In genomic region chr1:90927308-90927707, GRCm38 (mm10) we compare ENCODE assay signal across 13 mouse cellular contexts. TPM values are rescaled to one million over a fixed set of nuclear protein-coding genes. Genes with fewer than 3 reads are reported as not detected.
DNase-seq lines count a peak whose midpoint lies in the region; ATAC-seq and TF ChIP-seq lines count a peak whose summit lies in the region.
"Had no signal": no experiment of that assay in that cellular context is flagged by ENCODE, and none has a peak within 500 bp of the region (broad histone marks: within the 10 kb centered on the region; RNA-seq: fewer than 3 reads in every experiment).

No protein-coding gene starts in this region.

- no peak overlapping the region for H3K4me3 ChIP-seq in hindbrain, postnatal 0 days (ENCODE audit: low read length)
- H3K4me3 ChIP-seq in hindbrain, embryonic 12.5 days, result no peak overlapping the region
- no peak overlapping the region for H3K4me3 ChIP-seq in heart, embryonic 16.5 days (ENCODE audit: low read length)
- H3K4me3 ChIP-seq in stomach, embryonic 14.5 days (ENCODE audit: low read depth, low read length), result no peak overlapping the region

- WGBS in hindbrain, postnatal 0 days, result 48% methylated on average over 15 of the region's 15 CpGs
- 58% methylated on average over 15 of the region's 15 CpGs for WGBS in hindbrain, embryonic 12.5 days
- WGBS in heart, embryonic 16.5 days, result 39% methylated on average over 15 of the region's 15 CpGs
- 35% methylated on average over 15 of the region's 15 CpGs for WGBS in stomach, embryonic 14.5 days

- H3K36me3 ChIP-seq in hindbrain, postnatal 0 days (ENCODE audit: insufficient read depth, low read length), result no peaks in the 10 kb centered on the region
- H3K36me3 ChIP-seq in hindbrain, embryonic 12.5 days, result no peaks in the 10 kb centered on the region
- H3K36me3 ChIP-seq in heart, embryonic 16.5 days (ENCODE audit: control insufficient read depth, insufficient read depth), result no peaks in the 10 kb centered on the region
- no peaks in the 10 kb centered on the region for H3K36me3 ChIP-seq in stomach, embryonic 14.5 days (ENCODE audit: control insufficient read depth, insufficient read depth, low read length)

- H3K4me2 ChIP-seq in hindbrain, postnatal 0 days (ENCODE audit: low read depth, low read length), result no peak overlapping the region
- H3K4me2 ChIP-seq in hindbrain, embryonic 12.5 days (replicated peaks), result no peak overlapping the region
- H3K4me2 ChIP-seq in heart, embryonic 16.5 days (ENCODE audit: low read depth, low read length), result no peak overlapping the region
- peak overlapping the region; percentile 68; the same call in 1 of the 2 replicates for H3K4me2 ChIP-seq in stomach, embryonic 14.5 days (replicated peaks; ENCODE audit: low read depth, low read length)

- peaks cover 7% of the 10 kb centered on the region for H3K4me1 ChIP-seq in hindbrain, postnatal 0 days (ENCODE audit: insufficient read depth, low read length)
- peaks cover 3% of the 10 kb centered on the region; the same call in 1 of the 2 replicates for H3K4me1 ChIP-seq in hindbrain, embryonic 12.5 days
- peaks cover 13% of the 10 kb centered on the region for H3K4me1 ChIP-seq in heart, embryonic 16.5 days (ENCODE audit: control insufficient read depth, insufficient read depth, low read length)
- H3K4me1 ChIP-seq in stomach, embryonic 14.5 days (ENCODE audit: control insufficient read depth, insufficient read depth, low read length), result peaks cover 9% of the 10 kb centered on the region; the same call in 1 of the 2 replicates

- H3K9ac ChIP-seq in hindbrain, postnatal 0 days (replicated peaks; ENCODE audit: low read length), result no peak overlapping the region
- H3K9ac ChIP-seq in hindbrain, embryonic 12.5 days, result no peak overlapping the region
- no peak overlapping the region for H3K9ac ChIP-seq in heart, embryonic 16.5 days (ENCODE audit: low read length)
- no peak overlapping the region for H3K9ac ChIP-seq in stomach, embryonic 14.5 days (replicated peaks; ENCODE audit: low read depth, low read length)

- no peak for ATAC-seq in hindbrain, postnatal 0 days
- no peak for ATAC-seq in hindbrain, embryonic 12.5 days (ENCODE audit: low FRiP score)
- peak; percentile 43; the same call in 1 of the 2 replicates for ATAC-seq in heart, embryonic 16.5 days (replicated peaks; ENCODE audit: extremely low read depth, insufficient read depth, low FRiP score)
- ATAC-seq in stomach, embryonic 14.5 days (ENCODE audit: insufficient number of reproducible peaks, insufficient read depth, low FRiP score, low read depth), result no peak

- TF ChIP-seq CTCF in hindbrain, postnatal 0 days (IDR thresholded peaks at IDR 0.05; ENCODE audit: low read depth), result no peak

- H3K27me3 ChIP-seq in hindbrain, postnatal 0 days (ENCODE audit: insufficient read depth, low read length), result no peaks in the 10 kb centered on the region
- peaks cover 7% of the 10 kb centered on the region for H3K27me3 ChIP-seq in hindbrain, embryonic 12.5 days
- H3K27me3 ChIP-seq in heart, embryonic 16.5 days (ENCODE audit: control insufficient read depth, insufficient read depth, low read length), result no peaks in the 10 kb centered on the region; the same call in 1 of the 2 replicates
- no peaks in the 10 kb centered on the region for H3K27me3 ChIP-seq in stomach, embryonic 14.5 days (ENCODE audit: control insufficient read depth, insufficient read depth, low read length)

- no peaks in the 10 kb centered on the region for H3K9me3 ChIP-seq in hindbrain, postnatal 0 days (ENCODE audit: low read length)
- H3K9me3 ChIP-seq in hindbrain, embryonic 12.5 days (replicated peaks), result no peaks in the 10 kb centered on the region
- no peaks in the 10 kb centered on the region for H3K9me3 ChIP-seq in heart, embryonic 16.5 days (replicated peaks; ENCODE audit: control insufficient read depth, low read length)
- H3K9me3 ChIP-seq in stomach, embryonic 14.5 days (ENCODE audit: control insufficient read depth, low read depth, low read length), result no peaks in the 10 kb centered on the region

- H3K27ac ChIP-seq in hindbrain, postnatal 0 days, result no peak overlapping the region
- H3K27ac ChIP-seq in hindbrain, embryonic 12.5 days, result no peak overlapping the region
- H3K27ac ChIP-seq in heart, embryonic 16.5 days (ENCODE audit: low read length), result no peak overlapping the region
- H3K27ac ChIP-seq in stomach, embryonic 14.5 days (ENCODE audit: low read length), result no peak overlapping the region
- H3K27ac ChIP-seq: macrophage had no signal

- DNase-seq in hindbrain, postnatal 0 days (ENCODE audit: low spot score), result peak; percentile 5
- DNase-seq in kidney, postnatal 25 days, result peak; percentile 47 to 70
- DNase-seq in adrenal gland, postnatal 25 days, result no peak
- DNase-seq in cerebellum, adult 8-10 months, result no peak
- DNase-seq in cerebellum, adult 9-11 months, result no peak
- DNase-seq: cerebellum, postnatal 10 days had no signal

RNA-seq across cellular contexts. Expression of gene Mlph, which starts 12.4 kb away (rescaled TPM):
- 0.63 and 0.72 TPM in 2 replicates for total RNA-seq in hindbrain, postnatal 0 days (2014; rRNA removed)
- polyA plus RNA-seq in hindbrain, postnatal 0 days (2015; fragmentation: Nextera tagmentation; extraction: Ambion mirVana), result 0.19 and 0.51 TPM in 2 replicates
- 0.09 and 0.22 TPM in 2 replicates for polyA plus RNA-seq in hindbrain, embryonic 12.5 days (2016; fragmentation: Nextera tagmentation; extraction: Ambion mirVana)
- 0.33 and 0.66 TPM in 2 replicates for polyA plus RNA-seq in heart, embryonic 16.5 days (2015; fragmentation: Nextera tagmentation; extraction: Ambion mirVana)
- 0.29 and 1.3 TPM in 2 replicates for polyA plus RNA-seq in stomach, embryonic 14.5 days (2014; fragmentation: Nextera tagmentation; extraction: Ambion mirVana)
- total RNA-seq in adrenal gland, postnatal 25 days (2021), result 2.3 and 3.1 TPM in 2 replicates

RNA-seq across cellular contexts. Expression of gene Prlh, which starts 25.6 kb away (rescaled TPM):
- total RNA-seq in hindbrain, postnatal 0 days (2014; rRNA removed), result not detected in 2 replicates
- polyA plus RNA-seq in hindbrain, postnatal 0 days (2015; fragmentation: Nextera tagmentation; extraction: Ambion mirVana), result 1.5 and 1.8 TPM in 2 replicates
- polyA plus RNA-seq in hindbrain, embryonic 12.5 days (2016; fragmentation: Nextera tagmentation; extraction: Ambion mirVana), result not detected in 2 replicates
- polyA plus RNA-seq in heart, embryonic 16.5 days (2015; fragmentation: Nextera tagmentation; extraction: Ambion mirVana), result not detected in 2 replicates
- polyA plus RNA-seq in stomach, embryonic 14.5 days (2014; fragmentation: Nextera tagmentation; extraction: Ambion mirVana), result not detected in 2 replicates
- total RNA-seq in adrenal gland, postnatal 25 days (2021), result not detected in 2 replicates
- total RNA-seq: layer of hippocampus, adult 18-20 months had no signal
- polyA plus RNA-seq: macrophage; neural tube, embryonic 11.5 days; spleen, adult 2 months had no signal

RNA-seq across cellular contexts. Expression of gene Rab17, which starts 42.2 kb away (rescaled TPM):
- total RNA-seq in hindbrain, postnatal 0 days (2014; rRNA removed), result not detected in 2 replicates
- polyA plus RNA-seq in hindbrain, postnatal 0 days (2015; fragmentation: Nextera tagmentation; extraction: Ambion mirVana), result 0.19 TPM in 1 of 2 replicates, not detected in the other
- 0.64 and 0.71 TPM in 2 replicates for polyA plus RNA-seq in hindbrain, embryonic 12.5 days (2016; fragmentation: Nextera tagmentation; extraction: Ambion mirVana)
- 3.8 and 4.6 TPM in 2 replicates for polyA plus RNA-seq in heart, embryonic 16.5 days (2015; fragmentation: Nextera tagmentation; extraction: Ambion mirVana)
- 5.4 and 5.6 TPM in 2 replicates for polyA plus RNA-seq in stomach, embryonic 14.5 days (2014; fragmentation: Nextera tagmentation; extraction: Ambion mirVana)
- total RNA-seq in adrenal gland, postnatal 25 days (2021), result not detected in 2 replicates
- total RNA-seq: layer of hippocampus, adult 18-20 months had no signal
- polyA plus RNA-seq: macrophage had no signal

Comparison
In these comparisons a context has a peak if more than half of its experiments do, and no peak if none do; other contexts are left out.
1. DNase-seq: peak in hindbrain, postnatal 0 days (single experiment) and kidney, postnatal 25 days (2 of 2); none in adrenal gland, postnatal 25 days (single experiment), cerebellum, adult 8-10 months (single experiment) and cerebellum, adult 9-11 months (single experiment).